Mouse (Mus musculus): Measurements from ENCODE around the gene Lrrc51.

Gene Lrrc51

GRCm38 (mm10) chr7:101968751-101969150 is 35.1 kb upstream of the Lrrc51 start:
- Histone ChIP-seq H3K27me3 (ENCODE audit: insufficient read depth, low read length) (no peaks in the 10 kb centered on the region), H3K4me3 (replicated peaks; ENCODE audit: low read length) (peak overlapping the region; percentile 90), H3K36me3 (ENCODE audit: insufficient read depth, low read length) (peaks cover 12% of the 10 kb centered on the region; the same call in 1 of the 2 replicates), H3K9me3 (ENCODE audit: low read length) (no peaks in the 10 kb centered on the region), H3K4me1 (replicated peaks; ENCODE audit: low read depth, low read length) (peaks cover 79% of the 10 kb centered on the region)
- TF ChIP-seq NANOG (IDR thresholded peaks at IDR 0.05; ENCODE audit: borderline replicate concordance, low read length) (no peak), CTCF (conservative IDR thresholded peaks at IDR 0.05; ENCODE audit: low read length) (no peak), POU5F1 (IDR thresholded peaks at IDR 0.05; ENCODE audit: borderline replicate concordance, low read length) (no peak)

- peaks cover 6% of the 10 kb centered on the region; the same call in 1 of the 2 replicates for H3K36me3 ChIP-seq (ENCODE audit: insufficient read depth, low read length)
- H3K9me3 ChIP-seq (ENCODE audit: low read length) = no peaks in the 10 kb centered on the region
- no peaks in the 10 kb centered on the region for H3K27me3 ChIP-seq (ENCODE audit: insufficient read depth, low read length)
- H3K4me3 ChIP-seq (replicated peaks; ENCODE audit: low read length) = no peak overlapping the region
- TF ChIP-seq NANOG (IDR thresholded peaks at IDR 0.05; ENCODE audit: borderline replicate concordance, low read length) (no peak), CTCF (conservative IDR thresholded peaks at IDR 0.05; ENCODE audit: low read length) (no peak), POU5F1 (IDR thresholded peaks at IDR 0.05; ENCODE audit: borderline replicate concordance, low read length) (no peak)
- peaks cover 68% of the 10 kb centered on the region for H3K4me1 ChIP-seq (replicated peaks; ENCODE audit: low read depth, low read length)
Observed at GRCm38 (mm10) chr7:101967256-101967655, 33.6 kb upstream of the Lrrc51 start.

GRCm38 (mm10) chr7:101965606-101966005 is 31.9 kb upstream of the Lrrc51 start:
- no peak for TF ChIP-seq CTCF (conservative IDR thresholded peaks at IDR 0.05; ENCODE audit: low read length)
- TF ChIP-seq NANOG (IDR thresholded peaks at IDR 0.05; ENCODE audit: borderline replicate concordance, low read length) = no peak
- no peak for TF ChIP-seq POU5F1 (IDR thresholded peaks at IDR 0.05; ENCODE audit: borderline replicate concordance, low read length)

GRCm38 (mm10) chr7:101964551-101964950 is 30.9 kb upstream of the Lrrc51 start:
- no peak overlapping the region for H3K4me3 ChIP-seq (replicated peaks; ENCODE audit: low read length)
- no peaks in the 10 kb centered on the region for H3K9me3 ChIP-seq (ENCODE audit: low read length)
- peaks cover 6% of the 10 kb centered on the region; the same call in 1 of the 2 replicates for H3K36me3 ChIP-seq (ENCODE audit: insufficient read depth, low read length)
- H3K4me1 ChIP-seq (replicated peaks; ENCODE audit: low read depth, low read length) = peaks cover 63% of the 10 kb centered on the region
- H3K27me3 ChIP-seq (ENCODE audit: insufficient read depth, low read length) = no peaks in the 10 kb centered on the region
- no peak for TF ChIP-seq CTCF (conservative IDR thresholded peaks at IDR 0.05; ENCODE audit: low read length)

More at GRCm38 (mm10) chr7:101965606-101966005, 31.9 kb upstream of the Lrrc51 start:
- Histone ChIP-seq H3K4me3 (replicated peaks; ENCODE audit: low read length) (no peak overlapping the region), H3K27me3 (ENCODE audit: insufficient read depth, low read length) (no peaks in the 10 kb centered on the region), H3K9me3 (ENCODE audit: low read length) (no peaks in the 10 kb centered on the region), H3K4me1 (replicated peaks; ENCODE audit: low read depth, low read length) (peaks cover 56% of the 10 kb centered on the region), H3K36me3 (ENCODE audit: insufficient read depth, low read length) (peaks cover 6% of the 10 kb centered on the region; the same call in 1 of the 2 replicates)

- Histone ChIP-seq H3K4me1 (replicated peaks; ENCODE audit: low read depth, low read length) (peaks cover 61% of the 10 kb centered on the region), H3K36me3 (ENCODE audit: insufficient read depth, low read length) (peaks cover 6% of the 10 kb centered on the region; the same call in 1 of the 2 replicates), H3K9me3 (ENCODE audit: low read length) (no peaks in the 10 kb centered on the region), H3K27me3 (ENCODE audit: insufficient read depth, low read length) (no peaks in the 10 kb centered on the region), H3K4me3 (replicated peaks; ENCODE audit: low read length) (no peak overlapping the region)
- TF ChIP-seq POU5F1 (IDR thresholded peaks at IDR 0.05; ENCODE audit: borderline replicate concordance, low read length) (no peak), NANOG (IDR thresholded peaks at IDR 0.05; ENCODE audit: borderline replicate concordance, low read length) (no peak), CTCF (conservative IDR thresholded peaks at IDR 0.05; ENCODE audit: low read length) (no peak)
Observed at GRCm38 (mm10) chr7:101963621-101964020, 29.9 kb upstream of the Lrrc51 start.

- Histone ChIP-seq H3K4me3 (replicated peaks; ENCODE audit: low read length) (no peak overlapping the region), H3K36me3 (ENCODE audit: insufficient read depth, low read length) (peaks cover 6% of the 10 kb centered on the region; the same call in 1 of the 2 replicates), H3K4me1 (replicated peaks; ENCODE audit: low read depth, low read length) (peaks cover 58% of the 10 kb centered on the region), H3K27me3 (ENCODE audit: insufficient read depth, low read length) (no peaks in the 10 kb centered on the region), H3K9me3 (ENCODE audit: low read length) (no peaks in the 10 kb centered on the region)
- no peak for TF ChIP-seq POU5F1 (IDR thresholded peaks at IDR 0.05; ENCODE audit: borderline replicate concordance, low read length)
- no peak for TF ChIP-seq CTCF (conservative IDR thresholded peaks at IDR 0.05; ENCODE audit: low read length)
- no peak for TF ChIP-seq NANOG (IDR thresholded peaks at IDR 0.05; ENCODE audit: borderline replicate concordance, low read length)
Observed at GRCm38 (mm10) chr7:101962829-101963228, 29.1 kb upstream of the Lrrc51 start.

GRCm38 (mm10) chr7:101956911-101957310 is 23.2 kb upstream of the Lrrc51 start:
- Histone ChIP-seq H3K4me1 (replicated peaks; ENCODE audit: low read depth, low read length) (peaks cover 71% of the 10 kb centered on the region), H3K27me3 (ENCODE audit: insufficient read depth, low read length) (no peaks in the 10 kb centered on the region), H3K9me3 (ENCODE audit: low read length) (no peaks in the 10 kb centered on the region), H3K36me3 (ENCODE audit: insufficient read depth, low read length) (peaks cover 6% of the 10 kb centered on the region; the same call in 1 of the 2 replicates), H3K4me3 (replicated peaks; ENCODE audit: low read length) (no peak overlapping the region)
- TF ChIP-seq NANOG (IDR thresholded peaks at IDR 0.05; ENCODE audit: borderline replicate concordance, low read length) (no peak), CTCF (conservative IDR thresholded peaks at IDR 0.05; ENCODE audit: low read length) (no peak), POU5F1 (IDR thresholded peaks at IDR 0.05; ENCODE audit: borderline replicate concordance, low read length) (no peak)

- Histone ChIP-seq H3K27me3 (ENCODE audit: insufficient read depth, low read length) (no peaks in the 10 kb centered on the region), H3K9me3 (ENCODE audit: low read length) (no peaks in the 10 kb centered on the region), H3K4me1 (replicated peaks; ENCODE audit: low read depth, low read length) (peaks cover 73% of the 10 kb centered on the region), H3K4me3 (replicated peaks; ENCODE audit: low read length) (no peak overlapping the region), H3K36me3 (ENCODE audit: insufficient read depth, low read length) (peaks cover 9% of the 10 kb centered on the region; the same call in 1 of the 2 replicates)
- TF ChIP-seq POU5F1 (IDR thresholded peaks at IDR 0.05; ENCODE audit: borderline replicate concordance, low read length) = no peak
- no peak for TF ChIP-seq NANOG (IDR thresholded peaks at IDR 0.05; ENCODE audit: borderline replicate concordance, low read length)
- no peak for TF ChIP-seq CTCF (conservative IDR thresholded peaks at IDR 0.05; ENCODE audit: low read length)
Observed at GRCm38 (mm10) chr7:101956481-101956880, 22.8 kb upstream of the Lrrc51 start.

GRCm38 (mm10) chr7:101955862-101956261 is 22.2 kb upstream of the Lrrc51 start:
- Histone ChIP-seq H3K36me3 (ENCODE audit: insufficient read depth, low read length) (peaks cover 9% of the 10 kb centered on the region; the same call in 1 of the 2 replicates), H3K9me3 (ENCODE audit: low read length) (no peaks in the 10 kb centered on the region), H3K4me3 (replicated peaks; ENCODE audit: low read length) (no peak overlapping the region), H3K27me3 (ENCODE audit: insufficient read depth, low read length) (no peaks in the 10 kb centered on the region), H3K4me1 (replicated peaks; ENCODE audit: low read depth, low read length) (peaks cover 72% of the 10 kb centered on the region)
- TF ChIP-seq CTCF (conservative IDR thresholded peaks at IDR 0.05; ENCODE audit: low read length) (no peak), NANOG (IDR thresholded peaks at IDR 0.05; ENCODE audit: borderline replicate concordance, low read length) (no peak), POU5F1 (IDR thresholded peaks at IDR 0.05; ENCODE audit: borderline replicate concordance, low read length) (no peak)

All from E14TG2a.4 (cell line).